Mouse (Mus musculus): Measurements from ENCODE around the gene Plxdc2. TPM values are rescaled to one million over a fixed set of nuclear protein-coding genes. Genes with fewer than 3 reads are reported as not detected.

Plxdc2 gene
- polyA plus RNA-seq, 1 experiment from 2014 or later, result 39.0 TPM

DNA sequence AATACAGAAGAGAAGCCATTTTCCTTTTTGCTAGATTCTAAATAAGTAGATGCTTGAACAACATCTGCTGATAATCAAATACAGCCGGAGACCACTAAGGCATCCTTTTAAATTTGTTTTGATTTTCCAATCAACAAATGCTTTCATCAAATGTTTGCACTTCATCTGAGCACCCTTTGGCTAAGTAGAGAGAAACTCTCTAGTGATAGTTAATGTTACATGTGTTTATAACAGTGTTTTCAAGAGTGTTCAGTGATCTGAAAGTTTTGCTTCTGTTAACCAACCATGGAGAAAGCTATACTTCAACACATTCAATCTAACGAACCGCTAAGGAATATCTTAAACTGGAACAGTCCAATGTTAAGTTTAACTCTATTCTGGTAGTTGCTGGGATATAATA lies 327.6 kb downstream of the Plxdc2 start:
- Histone ChIP-seq H3K27ac (no peak overlapping the region), H3K4me2 (ENCODE audit: low read length) (no peak overlapping the region), H3K4me1 (replicated peaks; ENCODE audit: insufficient read depth, low read length) (no peaks in the 10 kb centered on the region), H3K4me3 (replicated peaks; ENCODE audit: low read depth, low read length) (no peak overlapping the region), H3K36me3 (ENCODE audit: insufficient read depth, low read length) (no peaks in the 10 kb centered on the region), H3K27me3 (ENCODE audit: insufficient read depth, low read length) (no peaks in the 10 kb centered on the region), H3K9ac (ENCODE audit: low read depth, low read length) (no peak overlapping the region), H3K9me3 (replicated peaks; ENCODE audit: low read length) (no peaks in the 10 kb centered on the region)
- DNase-seq (ENCODE audit: low spot score), result no peak
- TF ChIP-seq CTCF (IDR thresholded peaks at IDR 0.05; ENCODE audit: low read depth), result no peak
- WGBS, result 80% methylated on average over 3 of the region's 3 CpGs
- ATAC-seq (replicated peaks; ENCODE audit: low FRiP score, low read depth), result no peak

DNA sequence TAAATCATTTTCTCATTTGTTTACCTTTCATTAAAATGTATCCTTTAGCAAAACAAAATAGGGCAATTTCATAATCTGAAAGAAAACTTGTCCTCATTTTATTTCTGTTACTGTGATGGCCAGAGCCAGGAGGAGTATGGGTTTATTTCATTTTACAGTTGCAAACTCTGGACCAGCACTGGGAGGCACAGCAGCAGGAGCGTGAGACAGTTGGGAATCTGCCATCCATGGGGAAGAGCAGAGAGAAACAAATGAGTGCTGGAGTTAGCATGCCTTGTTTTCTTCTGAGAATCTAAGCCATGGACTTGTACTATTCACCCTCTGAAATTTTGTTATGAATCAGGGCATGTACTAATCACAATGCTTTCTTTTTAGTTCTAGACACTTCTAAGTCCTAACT lies 328.4 kb downstream of the Plxdc2 start:
- TF ChIP-seq CTCF (IDR thresholded peaks at IDR 0.05; ENCODE audit: low read depth), result no peak
- 67% methylated on average over 1 of the region's 1 CpGs for WGBS
- Histone ChIP-seq H3K4me2 (ENCODE audit: low read length) (no peak overlapping the region), H3K36me3 (ENCODE audit: insufficient read depth, low read length) (no peaks in the 10 kb centered on the region), H3K9me3 (replicated peaks; ENCODE audit: low read length) (no peaks in the 10 kb centered on the region), H3K27ac (no peak overlapping the region), H3K4me3 (replicated peaks; ENCODE audit: low read depth, low read length) (no peak overlapping the region), H3K4me1 (replicated peaks; ENCODE audit: insufficient read depth, low read length) (no peaks in the 10 kb centered on the region), H3K9ac (ENCODE audit: low read depth, low read length) (no peak overlapping the region), H3K27me3 (ENCODE audit: insufficient read depth, low read length) (no peaks in the 10 kb centered on the region)
- no peak for ATAC-seq (replicated peaks; ENCODE audit: low FRiP score, low read depth)
- DNase-seq (ENCODE audit: low spot score), result no peak

- no peak for ATAC-seq (replicated peaks; ENCODE audit: low FRiP score, low read depth)
- no peak overlapping the region for H3K4me3 ChIP-seq (replicated peaks; ENCODE audit: low read depth, low read length)
- H3K36me3 ChIP-seq (ENCODE audit: insufficient read depth, low read length), result no peaks in the 10 kb centered on the region
- no peak for DNase-seq (ENCODE audit: low spot score)
- no peak overlapping the region for H3K4me2 ChIP-seq (ENCODE audit: low read length)
- no peak for TF ChIP-seq CTCF (IDR thresholded peaks at IDR 0.05; ENCODE audit: low read depth)
- no peaks in the 10 kb centered on the region for H3K9me3 ChIP-seq (replicated peaks; ENCODE audit: low read length)
- no peaks in the 10 kb centered on the region for H3K27me3 ChIP-seq (ENCODE audit: insufficient read depth, low read length)
- no peaks in the 10 kb centered on the region for H3K4me1 ChIP-seq (replicated peaks; ENCODE audit: insufficient read depth, low read length)
- H3K27ac ChIP-seq, result no peak overlapping the region
- WGBS, result 80% methylated on average over 2 of the region's 2 CpGs
- H3K9ac ChIP-seq (ENCODE audit: low read depth, low read length), result no peak overlapping the region
Measured at GRCm38 (mm10) chr2:16696390-16696789, 340.3 kb downstream of the Plxdc2 start.

DNA sequence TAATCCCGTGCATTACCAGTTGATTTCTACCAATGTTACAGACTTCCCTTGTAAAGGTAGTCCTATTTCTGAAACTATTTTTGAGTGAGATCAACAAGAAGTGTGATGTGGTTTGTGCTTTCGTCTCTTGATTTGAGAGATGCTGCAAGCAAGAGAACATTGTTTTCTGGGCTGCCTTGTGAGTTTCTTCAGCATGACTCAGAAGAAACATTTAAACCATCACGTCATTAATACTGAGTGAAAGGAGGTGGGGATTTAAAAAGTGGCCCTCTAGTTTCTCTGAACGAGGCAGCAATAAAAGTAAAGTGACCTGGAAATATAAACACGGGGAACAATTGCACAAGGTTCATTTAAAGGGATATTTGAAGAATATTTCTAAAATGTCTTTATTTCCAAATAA lies 341.1 kb downstream of the Plxdc2 start:
- no peaks in the 10 kb centered on the region for H3K9me3 ChIP-seq (replicated peaks; ENCODE audit: low read length)
- no peak for TF ChIP-seq CTCF (IDR thresholded peaks at IDR 0.05; ENCODE audit: low read depth)
- ATAC-seq (replicated peaks; ENCODE audit: low FRiP score, low read depth) (no peak), DNase-seq (ENCODE audit: low spot score) (no peak)
- H3K4me1 ChIP-seq (replicated peaks; ENCODE audit: insufficient read depth, low read length), result no peaks in the 10 kb centered on the region
- WGBS, result 62% methylated on average over 5 of the region's 5 CpGs
- no peaks in the 10 kb centered on the region for H3K36me3 ChIP-seq (ENCODE audit: insufficient read depth, low read length)
- H3K4me2 ChIP-seq (ENCODE audit: low read length), result no peak overlapping the region
- H3K27me3 ChIP-seq (ENCODE audit: insufficient read depth, low read length), result no peaks in the 10 kb centered on the region
- no peak overlapping the region for H3K27ac ChIP-seq
- H3K9ac ChIP-seq (ENCODE audit: low read depth, low read length), result no peak overlapping the region
- no peak overlapping the region for H3K4me3 ChIP-seq (replicated peaks; ENCODE audit: low read depth, low read length)

DNA sequence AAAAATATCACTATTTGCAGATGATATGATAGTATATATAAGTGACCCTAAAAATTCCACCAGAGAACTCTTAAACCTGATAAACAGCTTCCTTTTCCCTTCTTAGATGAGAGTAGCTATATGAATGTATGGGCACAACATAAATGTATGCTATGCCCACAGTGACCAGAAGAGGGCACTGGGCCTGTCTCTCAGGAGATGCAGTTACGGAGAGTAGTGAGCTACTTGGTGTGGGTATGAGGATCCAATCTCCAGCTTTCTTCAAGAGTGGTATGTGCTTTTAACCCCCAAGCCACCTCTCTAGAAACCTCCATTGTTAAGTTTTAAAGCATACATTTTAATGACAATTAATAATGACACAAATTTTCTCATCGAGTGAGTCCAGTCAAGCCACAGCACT lies 350.1 kb downstream of the Plxdc2 start:
- DNase-seq (ENCODE audit: low spot score), result no peak
- peak; percentile 45 for TF ChIP-seq CTCF (IDR thresholded peaks at IDR 0.05; ENCODE audit: low read depth)
- no peak overlapping the region for H3K9ac ChIP-seq (ENCODE audit: low read depth, low read length)
- H3K27me3 ChIP-seq (ENCODE audit: insufficient read depth, low read length), result no peaks in the 10 kb centered on the region
- no peak overlapping the region for H3K4me2 ChIP-seq (ENCODE audit: low read length)
- H3K4me3 ChIP-seq (replicated peaks; ENCODE audit: low read depth, low read length), result no peak overlapping the region
- no peaks in the 10 kb centered on the region for H3K36me3 ChIP-seq (ENCODE audit: insufficient read depth, low read length)
- no peak overlapping the region for H3K27ac ChIP-seq
- H3K9me3 ChIP-seq (replicated peaks; ENCODE audit: low read length), result no peaks in the 10 kb centered on the region
- 97% methylated on average over 2 of the region's 2 CpGs for WGBS
- no peak for ATAC-seq (replicated peaks; ENCODE audit: low FRiP score, low read depth)
- no peaks in the 10 kb centered on the region for H3K4me1 ChIP-seq (replicated peaks; ENCODE audit: insufficient read depth, low read length)

DNA sequence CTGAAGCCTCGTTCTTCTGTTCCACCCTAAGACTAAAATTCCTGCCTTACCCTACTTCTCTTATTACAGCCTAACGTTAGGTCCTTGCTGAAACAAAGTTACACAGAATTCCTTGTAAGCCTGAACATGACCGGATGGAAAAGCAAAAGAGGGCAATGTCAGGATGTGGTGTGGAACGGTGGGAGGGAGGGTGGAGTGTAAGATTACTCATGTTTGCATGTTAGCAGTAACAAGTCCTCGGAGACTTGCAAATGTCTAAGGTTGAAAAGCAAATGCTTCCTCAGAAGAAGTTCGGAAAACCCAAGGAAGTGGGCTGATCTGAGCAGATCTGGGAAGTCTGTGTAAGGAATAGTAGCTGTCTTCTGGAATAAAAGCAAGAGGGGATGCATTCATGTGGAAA lies 353.8 kb downstream of the Plxdc2 start:
- Histone ChIP-seq H3K4me1 (replicated peaks; ENCODE audit: insufficient read depth, low read length) (no peaks in the 10 kb centered on the region), H3K4me2 (ENCODE audit: low read length) (no peak overlapping the region), H3K36me3 (ENCODE audit: insufficient read depth, low read length) (no peaks in the 10 kb centered on the region), H3K27me3 (ENCODE audit: insufficient read depth, low read length) (no peaks in the 10 kb centered on the region), H3K4me3 (replicated peaks; ENCODE audit: low read depth, low read length) (no peak overlapping the region), H3K9ac (ENCODE audit: low read depth, low read length) (no peak overlapping the region), H3K27ac (no peak overlapping the region), H3K9me3 (replicated peaks; ENCODE audit: low read length) (no peaks in the 10 kb centered on the region)
- TF ChIP-seq CTCF (IDR thresholded peaks at IDR 0.05; ENCODE audit: low read depth), result no peak
- WGBS, result 31% methylated on average over 6 of the region's 6 CpGs
- no peak for ATAC-seq (replicated peaks; ENCODE audit: low FRiP score, low read depth)
- peak; percentile 31 for DNase-seq (ENCODE audit: low spot score)

- 69% methylated on average over 5 of the region's 5 CpGs for WGBS
- ATAC-seq (replicated peaks; ENCODE audit: low FRiP score, low read depth) (no peak), DNase-seq (ENCODE audit: low spot score) (no peak)
- Histone ChIP-seq H3K4me3 (replicated peaks; ENCODE audit: low read depth, low read length) (no peak overlapping the region), H3K4me2 (ENCODE audit: low read length) (no peak overlapping the region), H3K27me3 (ENCODE audit: insufficient read depth, low read length) (no peaks in the 10 kb centered on the region), H3K9me3 (replicated peaks; ENCODE audit: low read length) (no peaks in the 10 kb centered on the region), H3K4me1 (replicated peaks; ENCODE audit: insufficient read depth, low read length) (no peaks in the 10 kb centered on the region), H3K9ac (ENCODE audit: low read depth, low read length) (no peak overlapping the region), H3K27ac (no peak overlapping the region), H3K36me3 (ENCODE audit: insufficient read depth, low read length) (no peaks in the 10 kb centered on the region)
- no peak for TF ChIP-seq CTCF (IDR thresholded peaks at IDR 0.05; ENCODE audit: low read depth)
Measured at GRCm38 (mm10) chr2:16731033-16731432, 374.9 kb downstream of the Plxdc2 start.
